Mouse (Mus musculus): ENCODE results near the gene Ripor2.

- TF ChIP-seq CTCF (IDR thresholded peaks at IDR 0.05) (no peak), POLR2A (IDR thresholded peaks at IDR 0.05; ENCODE audit: insufficient read depth, low read depth, low read length) (no peak), EP300 (IDR thresholded peaks at IDR 0.05; ENCODE audit: insufficient read depth, low read depth, low read length) (no peak)
These were observed 129.0 kb downstream of the Ripor2 start for GRCm38 (mm10) chr13:24710968-24711367.

Measured in heart, adult 2 months (tissue).